Mouse (Mus musculus): ENCODE results near the gene Mgat5b.

Mgat5b gene

DNA sequence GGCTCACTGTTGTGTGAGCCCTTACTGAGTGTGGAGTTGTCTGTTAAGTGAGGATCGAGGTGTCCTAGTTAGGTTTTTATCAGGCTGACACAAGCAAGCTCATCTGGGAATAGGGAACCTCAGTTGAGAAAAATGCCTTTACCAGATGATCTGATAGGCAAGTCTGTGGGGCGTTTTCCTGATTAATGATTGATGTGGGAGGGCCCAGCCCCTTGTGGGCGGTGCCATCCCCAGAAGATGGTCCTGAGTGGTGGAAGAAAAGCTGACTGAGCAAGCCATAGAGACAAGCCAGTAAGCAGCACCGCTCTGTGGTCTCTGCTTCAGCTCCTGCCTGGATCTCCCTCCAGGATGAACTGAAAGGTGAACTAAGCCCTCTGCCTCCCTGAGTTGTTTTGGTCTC, 112.6 kb downstream of the Mgat5b start:
- DNase-seq (ENCODE audit: low spot score in 2 of 2), result no peak

GRCm38 (mm10) chr11:117035661-117036336, 117.1 kb downstream of the Mgat5b start:
- no peak for DNase-seq (ENCODE audit: low spot score in 2 of 2)

Data from spleen, postnatal 4 days (tissue).